Mouse (Mus musculus): ENCODE measurements around the gene Elfn2. TPM values are rescaled to one million over a fixed set of nuclear protein-coding genes. Genes with fewer than 3 reads are reported as not detected.

Elfn2 gene
- polyA plus RNA-seq, 1 experiment from 2014 or later, result 0.55 TPM

GRCm38 (mm10) chr15:78750608-78751350 lies 32.2 kb upstream of the Elfn2 start:
- no peaks in the 10 kb centered on the region for H3K4me1 ChIP-seq (ENCODE audit: control insufficient read depth, insufficient read depth, low read length)
- H3K9me3 ChIP-seq (replicated peaks; ENCODE audit: control insufficient read depth, low read length), result no peaks in the 10 kb centered on the region
- no peak overlapping the region for H3K27ac ChIP-seq (ENCODE audit: low read length)
- H3K4me3 ChIP-seq (ENCODE audit: low read length), result no peak overlapping the region
- no peaks in the 10 kb centered on the region for H3K27me3 ChIP-seq (ENCODE audit: control insufficient read depth, insufficient read depth, low read length)
- no peak for ATAC-seq (replicated peaks; ENCODE audit: extremely low read depth, insufficient read depth, low FRiP score)
- 55% methylated on average over 6 of the region's 6 CpGs for WGBS
- H3K4me2 ChIP-seq (ENCODE audit: low read depth, low read length), result no peak overlapping the region
- H3K36me3 ChIP-seq (ENCODE audit: control insufficient read depth, insufficient read depth), result no peaks in the 10 kb centered on the region
- no peak overlapping the region for H3K9ac ChIP-seq (ENCODE audit: low read length)

GRCm38 (mm10) chr15:78749855-78750254 lies 31.3 kb upstream of the Elfn2 start:
- 33% methylated on average over 5 of the region's 5 CpGs for WGBS
- Histone ChIP-seq H3K4me3 (ENCODE audit: low read length) (no peak overlapping the region), H3K4me2 (ENCODE audit: low read depth, low read length) (no peak overlapping the region), H3K9ac (ENCODE audit: low read length) (no peak overlapping the region), H3K27me3 (ENCODE audit: control insufficient read depth, insufficient read depth, low read length) (no peaks in the 10 kb centered on the region), H3K9me3 (replicated peaks; ENCODE audit: control insufficient read depth, low read length) (no peaks in the 10 kb centered on the region), H3K27ac (ENCODE audit: low read length) (no peak overlapping the region), H3K36me3 (ENCODE audit: control insufficient read depth, insufficient read depth) (no peaks in the 10 kb centered on the region), H3K4me1 (ENCODE audit: control insufficient read depth, insufficient read depth, low read length) (no peaks in the 10 kb centered on the region)
- ATAC-seq (replicated peaks; ENCODE audit: extremely low read depth, insufficient read depth, low FRiP score), result no peak

GRCm38 (mm10) chr15:78744206-78744605 lies 25.6 kb upstream of the Elfn2 start:
- no peak overlapping the region for H3K4me2 ChIP-seq (ENCODE audit: low read depth, low read length)
- 4% methylated on average over 5 of the region's 5 CpGs for WGBS
- peaks cover 5% of the 10 kb centered on the region for H3K27me3 ChIP-seq (ENCODE audit: control insufficient read depth, insufficient read depth, low read length)
- H3K9ac ChIP-seq (ENCODE audit: low read length), result no peak overlapping the region
- no peaks in the 10 kb centered on the region for H3K36me3 ChIP-seq (ENCODE audit: control insufficient read depth, insufficient read depth)
- no peaks in the 10 kb centered on the region for H3K4me1 ChIP-seq (ENCODE audit: control insufficient read depth, insufficient read depth, low read length)
- H3K9me3 ChIP-seq (replicated peaks; ENCODE audit: control insufficient read depth, low read length), result no peaks in the 10 kb centered on the region
- no peak overlapping the region for H3K4me3 ChIP-seq (ENCODE audit: low read length)
- ATAC-seq (replicated peaks; ENCODE audit: extremely low read depth, insufficient read depth, low FRiP score), result no peak
- no peak overlapping the region for H3K27ac ChIP-seq (ENCODE audit: low read length)

- ATAC-seq (replicated peaks; ENCODE audit: extremely low read depth, insufficient read depth, low FRiP score), result no peak
- no peak overlapping the region for H3K4me2 ChIP-seq (ENCODE audit: low read depth, low read length)
- H3K4me3 ChIP-seq (ENCODE audit: low read length), result no peak overlapping the region
- no peaks in the 10 kb centered on the region for H3K4me1 ChIP-seq (ENCODE audit: control insufficient read depth, insufficient read depth, low read length)
- peaks cover 7% of the 10 kb centered on the region for H3K27me3 ChIP-seq (ENCODE audit: control insufficient read depth, insufficient read depth, low read length)
- H3K9ac ChIP-seq (ENCODE audit: low read length), result no peak overlapping the region
- no peak overlapping the region for H3K27ac ChIP-seq (ENCODE audit: low read length)
- H3K36me3 ChIP-seq (ENCODE audit: control insufficient read depth, insufficient read depth), result no peaks in the 10 kb centered on the region
- 82% methylated on average over 6 of the region's 10 CpGs for WGBS
- H3K9me3 ChIP-seq (replicated peaks; ENCODE audit: control insufficient read depth, low read length), result no peaks in the 10 kb centered on the region
Measured at GRCm38 (mm10) chr15:78742831-78743230, 24.3 kb upstream of the Elfn2 start.

GRCm38 (mm10) chr15:78740662-78741061 lies 22.1 kb upstream of the Elfn2 start:
- ATAC-seq (replicated peaks; ENCODE audit: extremely low read depth, insufficient read depth, low FRiP score), result no peak

GRCm38 (mm10) chr15:78737146-78737545 lies 18.6 kb upstream of the Elfn2 start:
- no peak for ATAC-seq (replicated peaks; ENCODE audit: extremely low read depth, insufficient read depth, low FRiP score)
- no peaks in the 10 kb centered on the region for H3K36me3 ChIP-seq (ENCODE audit: control insufficient read depth, insufficient read depth)
- no peaks in the 10 kb centered on the region for H3K4me1 ChIP-seq (ENCODE audit: control insufficient read depth, insufficient read depth, low read length)
- 39% methylated on average over 6 of the region's 6 CpGs for WGBS
- H3K4me2 ChIP-seq (ENCODE audit: low read depth, low read length), result no peak overlapping the region
- H3K4me3 ChIP-seq (ENCODE audit: low read length), result no peak overlapping the region
- H3K9ac ChIP-seq (ENCODE audit: low read length), result no peak overlapping the region
- no peaks in the 10 kb centered on the region for H3K9me3 ChIP-seq (replicated peaks; ENCODE audit: control insufficient read depth, low read length)
- no peak overlapping the region for H3K27ac ChIP-seq (ENCODE audit: low read length)
- peaks cover 21% of the 10 kb centered on the region for H3K27me3 ChIP-seq (ENCODE audit: control insufficient read depth, insufficient read depth, low read length)

More at GRCm38 (mm10) chr15:78740662-78741061, 22.1 kb upstream of the Elfn2 start:
- H3K9ac ChIP-seq (ENCODE audit: low read length), result no peak overlapping the region
- H3K4me3 ChIP-seq (ENCODE audit: low read length), result no peak overlapping the region
- H3K9me3 ChIP-seq (replicated peaks; ENCODE audit: control insufficient read depth, low read length), result no peaks in the 10 kb centered on the region
- WGBS, result 46% methylated on average over 12 of the region's 12 CpGs
- H3K27ac ChIP-seq (ENCODE audit: low read length), result no peak overlapping the region
- H3K27me3 ChIP-seq (ENCODE audit: control insufficient read depth, insufficient read depth, low read length), result peaks cover 22% of the 10 kb centered on the region
- H3K4me1 ChIP-seq (ENCODE audit: control insufficient read depth, insufficient read depth, low read length), result no peaks in the 10 kb centered on the region
- H3K4me2 ChIP-seq (ENCODE audit: low read depth, low read length), result no peak overlapping the region
- H3K36me3 ChIP-seq (ENCODE audit: control insufficient read depth, insufficient read depth), result no peaks in the 10 kb centered on the region

- Histone ChIP-seq H3K9me3 (replicated peaks; ENCODE audit: control insufficient read depth, low read length) (no peaks in the 10 kb centered on the region), H3K4me1 (ENCODE audit: control insufficient read depth, insufficient read depth, low read length) (no peaks in the 10 kb centered on the region), H3K4me2 (ENCODE audit: low read depth, low read length) (no peak overlapping the region), H3K36me3 (ENCODE audit: control insufficient read depth, insufficient read depth) (no peaks in the 10 kb centered on the region), H3K27ac (ENCODE audit: low read length) (no peak overlapping the region), H3K9ac (ENCODE audit: low read length) (no peak overlapping the region), H3K27me3 (ENCODE audit: control insufficient read depth, insufficient read depth, low read length) (peaks cover 20% of the 10 kb centered on the region), H3K4me3 (ENCODE audit: low read length) (no peak overlapping the region)
- 31% methylated on average over 7 of the region's 7 CpGs for WGBS
- ATAC-seq (replicated peaks; ENCODE audit: extremely low read depth, insufficient read depth, low FRiP score), result no peak
Measured at GRCm38 (mm10) chr15:78736681-78737100, 18.1 kb upstream of the Elfn2 start.

GRCm38 (mm10) chr15:78736181-78736579 lies 17.6 kb upstream of the Elfn2 start:
- Histone ChIP-seq H3K27ac (ENCODE audit: low read length) (no peak overlapping the region), H3K4me2 (ENCODE audit: low read depth, low read length) (no peak overlapping the region), H3K4me3 (ENCODE audit: low read length) (no peak overlapping the region), H3K9me3 (replicated peaks; ENCODE audit: control insufficient read depth, low read length) (no peaks in the 10 kb centered on the region), H3K27me3 (ENCODE audit: control insufficient read depth, insufficient read depth, low read length) (peaks cover 20% of the 10 kb centered on the region), H3K4me1 (ENCODE audit: control insufficient read depth, insufficient read depth, low read length) (no peaks in the 10 kb centered on the region), H3K36me3 (ENCODE audit: control insufficient read depth, insufficient read depth) (no peaks in the 10 kb centered on the region), H3K9ac (ENCODE audit: low read length) (no peak overlapping the region)
- no peak for ATAC-seq (replicated peaks; ENCODE audit: extremely low read depth, insufficient read depth, low FRiP score)
- 49% methylated on average over 3 of the region's 3 CpGs for WGBS

GRCm38 (mm10) chr15:78735431-78736180 lies 17.0 kb upstream of the Elfn2 start:
- Histone ChIP-seq H3K4me1 (ENCODE audit: control insufficient read depth, insufficient read depth, low read length) (no peaks in the 10 kb centered on the region), H3K4me3 (ENCODE audit: low read length) (no peak overlapping the region), H3K9ac (ENCODE audit: low read length) (no peak overlapping the region), H3K27ac (ENCODE audit: low read length) (no peak overlapping the region), H3K27me3 (ENCODE audit: control insufficient read depth, insufficient read depth, low read length) (peaks cover 18% of the 10 kb centered on the region), H3K36me3 (ENCODE audit: control insufficient read depth, insufficient read depth) (no peaks in the 10 kb centered on the region), H3K9me3 (replicated peaks; ENCODE audit: control insufficient read depth, low read length) (no peaks in the 10 kb centered on the region), H3K4me2 (ENCODE audit: low read depth, low read length) (no peak overlapping the region)
- 38% methylated on average over 17 of the region's 17 CpGs for WGBS
- no peak for ATAC-seq (replicated peaks; ENCODE audit: extremely low read depth, insufficient read depth, low FRiP score)

Measured in heart, embryonic 16.5 days (tissue).